Mouse (Mus musculus): Measurements from ENCODE around the gene Eno4.

- TF ChIP-seq CTCF (IDR thresholded peaks at IDR 0.05; ENCODE audit: extremely low read depth, insufficient read length, insufficient replicate concordance, low read depth, low read length): no peak
- no peak for TF ChIP-seq POLR2A (IDR thresholded peaks at IDR 0.05; ENCODE audit: low read depth, low read length)
Observed at GRCm38 (mm10) chr19:58931081-58931800, 12.0 kb upstream of the Eno4 start.

Measured in small intestine, adult 2 months (tissue).